Mouse (Mus musculus): ENCODE measurements around the gene Olfr263. TPM values are rescaled to one million over a fixed set of nuclear protein-coding genes. Genes with fewer than 3 reads are reported as not detected.
A peak's percentile ranks its signal among the peaks of the same experiment; 100 is the strongest.

Olfr263 gene
- polyA plus RNA-seq, 1 experiment from 2014 or later: not detected

DNA sequence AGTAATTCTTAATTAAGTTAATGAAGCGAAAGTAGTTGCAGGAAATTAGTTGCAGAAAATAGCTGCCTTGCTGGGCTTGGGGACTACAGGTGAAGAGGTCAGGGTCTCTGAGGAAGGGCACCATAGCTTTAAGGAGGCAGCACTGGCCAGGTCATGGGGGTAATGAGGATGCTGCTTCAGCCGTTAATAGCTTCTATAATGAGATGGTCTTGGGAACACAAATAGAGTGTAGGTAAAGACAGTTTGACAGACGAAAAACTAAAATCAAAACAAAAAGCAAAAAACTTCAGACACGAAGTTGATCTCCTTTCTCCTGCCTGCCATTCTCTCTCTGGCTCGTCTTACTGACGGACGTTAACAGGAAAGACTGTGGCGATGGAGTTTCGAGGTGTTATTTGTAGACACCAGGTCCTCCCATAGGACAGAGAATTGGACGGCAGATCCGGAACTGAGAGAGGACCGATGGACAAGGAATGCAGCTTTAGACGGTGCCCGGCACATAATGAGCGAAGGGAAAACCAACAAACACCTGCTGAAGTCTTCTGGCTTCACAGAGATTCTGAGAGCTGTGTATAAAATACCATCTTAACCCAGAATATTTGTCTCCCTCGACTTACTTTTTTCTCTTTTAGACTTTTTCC lies 39.1 kb downstream of the Olfr263 start:
- H3K4me2 ChIP-seq (ENCODE audit: low read length): peak overlapping the region; percentile 98
- H3K9me3 ChIP-seq (ENCODE audit: control insufficient read depth, low read length): no peaks in the 10 kb centered on the region
- H3K9ac ChIP-seq (ENCODE audit: low read depth, low read length): peak overlapping the region; percentile 61
- no peaks in the 10 kb centered on the region for H3K27me3 ChIP-seq (replicated peaks; ENCODE audit: control insufficient read depth, insufficient read depth, low read length)
- ATAC-seq: no peak
- under 1% methylated on average over 16 of the region's 16 CpGs for WGBS
- no peak overlapping the region for H3K27ac ChIP-seq (ENCODE audit: low read depth, low read length)
- peak overlapping the region; percentile 66 for H3K4me3 ChIP-seq (ENCODE audit: low read length)
- H3K36me3 ChIP-seq (ENCODE audit: control insufficient read depth, insufficient read depth, low read length): no peaks in the 10 kb centered on the region
- peaks cover 16% of the 10 kb centered on the region for H3K4me1 ChIP-seq (ENCODE audit: control insufficient read depth, insufficient read depth, low read depth, low read length)

DNA sequence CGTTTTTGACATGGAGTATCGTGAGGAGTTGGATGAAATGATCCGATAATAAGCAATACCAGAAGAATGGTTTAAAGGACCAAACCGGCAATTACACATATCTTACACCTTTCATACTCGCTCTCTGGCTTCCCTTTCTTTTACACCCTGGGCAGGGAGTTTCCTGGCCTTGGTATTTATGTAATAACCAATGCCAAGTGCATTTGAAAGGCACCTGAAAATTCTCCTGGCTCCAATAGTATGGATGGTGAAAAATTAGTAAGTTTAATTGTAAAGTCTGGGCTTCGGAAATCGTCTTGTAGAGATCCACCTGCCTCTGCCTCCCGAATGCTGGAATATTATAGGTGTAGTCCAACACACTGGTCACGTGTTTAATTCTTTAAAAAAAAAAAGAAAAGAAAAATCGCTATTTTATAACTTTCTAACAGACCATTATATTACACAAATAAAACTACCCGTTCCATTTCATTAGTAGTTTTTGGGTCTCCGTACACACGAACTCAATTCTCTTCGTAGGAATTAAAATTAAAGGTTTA lies 39.8 kb downstream of the Olfr263 start:
- no peaks in the 10 kb centered on the region for H3K27me3 ChIP-seq (replicated peaks; ENCODE audit: control insufficient read depth, insufficient read depth, low read length)
- H3K9ac ChIP-seq (ENCODE audit: low read depth, low read length): peak overlapping the region; percentile 61
- WGBS: 6% methylated on average over 14 of the region's 14 CpGs
- H3K4me3 ChIP-seq (ENCODE audit: low read length): peak overlapping the region; percentile 66
- peaks cover 16% of the 10 kb centered on the region for H3K4me1 ChIP-seq (ENCODE audit: control insufficient read depth, insufficient read depth, low read depth, low read length)
- no peak overlapping the region for H3K27ac ChIP-seq (ENCODE audit: low read depth, low read length)
- no peaks in the 10 kb centered on the region for H3K36me3 ChIP-seq (ENCODE audit: control insufficient read depth, insufficient read depth, low read length)
- peak overlapping the region; percentile 98 for H3K4me2 ChIP-seq (ENCODE audit: low read length)
- no peak for ATAC-seq
- no peaks in the 10 kb centered on the region for H3K9me3 ChIP-seq (ENCODE audit: control insufficient read depth, low read length)

GRCm38 (mm10) chr13:21169657-21170430 lies 40.4 kb downstream of the Olfr263 start:
- Histone ChIP-seq H3K4me2 (ENCODE audit: low read length) (peak overlapping the region; percentile 98), H3K9ac (ENCODE audit: low read depth, low read length) (peak overlapping the region; percentile 57), H3K4me3 (ENCODE audit: low read length) (peak overlapping the region; percentile 66), H3K36me3 (ENCODE audit: control insufficient read depth, insufficient read depth, low read length) (no peaks in the 10 kb centered on the region), H3K27me3 (replicated peaks; ENCODE audit: control insufficient read depth, insufficient read depth, low read length) (no peaks in the 10 kb centered on the region), H3K4me1 (ENCODE audit: control insufficient read depth, insufficient read depth, low read depth, low read length) (peaks cover 16% of the 10 kb centered on the region), H3K27ac (ENCODE audit: low read depth, low read length) (peak overlapping the region; percentile 72; the same call in 1 of the 2 replicates), H3K9me3 (ENCODE audit: control insufficient read depth, low read length) (no peaks in the 10 kb centered on the region)
- WGBS: under 1% methylated on average over 39 of the region's 39 CpGs
- peak; percentile 83 for ATAC-seq

DNA sequence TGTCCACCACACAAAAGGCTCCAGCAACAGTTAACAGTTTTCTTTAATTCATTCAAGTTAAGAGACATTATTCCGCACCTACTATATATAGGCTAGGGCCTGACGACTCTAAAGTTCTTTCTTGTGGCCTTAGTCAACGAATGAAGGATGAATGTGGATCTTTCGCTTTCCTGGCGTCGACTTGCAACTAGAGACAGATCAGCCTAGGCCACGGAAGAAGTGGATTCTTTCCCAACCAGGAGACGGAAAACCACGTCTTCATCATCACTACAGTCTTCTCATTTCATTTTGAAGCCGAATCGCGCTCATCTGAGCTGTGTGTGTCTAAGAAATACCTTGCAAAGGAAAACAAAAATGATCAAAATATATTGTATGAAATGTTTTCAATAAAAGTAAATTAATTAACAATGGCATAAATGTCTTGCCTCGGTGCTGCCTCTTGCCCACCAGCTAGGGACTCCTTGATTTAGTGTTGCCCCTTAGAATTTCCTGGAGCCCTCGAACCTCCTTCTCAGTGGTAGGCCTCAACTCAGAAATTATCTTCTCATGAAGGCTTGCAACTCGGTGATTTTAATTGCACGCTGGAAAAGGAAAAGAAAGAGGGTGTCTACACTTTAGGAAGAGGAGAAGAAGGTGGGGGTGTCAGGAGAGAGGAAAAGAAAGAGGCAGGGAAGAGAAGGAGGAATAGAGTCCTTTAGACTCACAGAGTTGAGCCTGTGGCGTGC lies 41.2 kb downstream of the Olfr263 start:
- H3K27me3 ChIP-seq (replicated peaks; ENCODE audit: control insufficient read depth, insufficient read depth, low read length): no peaks in the 10 kb centered on the region
- WGBS: 37% methylated on average over 17 of the region's 17 CpGs
- H3K9me3 ChIP-seq (ENCODE audit: control insufficient read depth, low read length): no peaks in the 10 kb centered on the region
- peak overlapping the region; percentile 66 for H3K4me3 ChIP-seq (ENCODE audit: low read length)
- H3K4me1 ChIP-seq (ENCODE audit: control insufficient read depth, insufficient read depth, low read depth, low read length): peaks cover 16% of the 10 kb centered on the region
- H3K9ac ChIP-seq (ENCODE audit: low read depth, low read length): peak overlapping the region; percentile 19; the same call in 1 of the 2 replicates
- ATAC-seq: no peak
- H3K4me2 ChIP-seq (ENCODE audit: low read length): peak overlapping the region; percentile 98
- no peaks in the 10 kb centered on the region for H3K36me3 ChIP-seq (ENCODE audit: control insufficient read depth, insufficient read depth, low read length)
- H3K27ac ChIP-seq (ENCODE audit: low read depth, low read length): no peak overlapping the region

DNA sequence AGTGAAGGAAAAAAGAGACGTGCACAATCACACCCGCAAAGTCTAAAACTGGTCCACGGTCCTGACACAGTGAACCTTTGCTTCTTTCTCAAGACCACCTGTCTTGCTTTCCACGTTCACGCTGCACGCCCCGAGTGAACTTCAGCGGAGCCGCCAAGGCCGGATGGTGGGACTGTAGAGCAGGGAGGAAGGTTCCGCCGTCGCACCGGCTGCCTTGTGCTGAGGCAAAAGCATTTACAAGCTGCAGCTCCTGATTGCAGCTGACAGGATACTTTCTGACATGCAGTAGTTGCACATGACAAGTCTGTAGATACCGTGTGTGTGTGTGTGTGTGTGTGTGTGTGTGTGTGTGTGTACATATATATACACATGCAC lies 41.7 kb downstream of the Olfr263 start:
- Histone ChIP-seq H3K4me3 (ENCODE audit: low read length) (peak overlapping the region; percentile 48), H3K4me1 (ENCODE audit: control insufficient read depth, insufficient read depth, low read depth, low read length) (peaks cover 16% of the 10 kb centered on the region), H3K27ac (ENCODE audit: low read depth, low read length) (no peak overlapping the region), H3K4me2 (ENCODE audit: low read length) (peak overlapping the region; percentile 63), H3K36me3 (ENCODE audit: control insufficient read depth, insufficient read depth, low read length) (no peaks in the 10 kb centered on the region), H3K9ac (ENCODE audit: low read depth, low read length) (peak overlapping the region; percentile 19; the same call in 1 of the 2 replicates), H3K27me3 (replicated peaks; ENCODE audit: control insufficient read depth, insufficient read depth, low read length) (no peaks in the 10 kb centered on the region), H3K9me3 (ENCODE audit: control insufficient read depth, low read length) (no peaks in the 10 kb centered on the region)
- ATAC-seq: no peak
- WGBS: 10% methylated on average over 15 of the region's 15 CpGs

DNA sequence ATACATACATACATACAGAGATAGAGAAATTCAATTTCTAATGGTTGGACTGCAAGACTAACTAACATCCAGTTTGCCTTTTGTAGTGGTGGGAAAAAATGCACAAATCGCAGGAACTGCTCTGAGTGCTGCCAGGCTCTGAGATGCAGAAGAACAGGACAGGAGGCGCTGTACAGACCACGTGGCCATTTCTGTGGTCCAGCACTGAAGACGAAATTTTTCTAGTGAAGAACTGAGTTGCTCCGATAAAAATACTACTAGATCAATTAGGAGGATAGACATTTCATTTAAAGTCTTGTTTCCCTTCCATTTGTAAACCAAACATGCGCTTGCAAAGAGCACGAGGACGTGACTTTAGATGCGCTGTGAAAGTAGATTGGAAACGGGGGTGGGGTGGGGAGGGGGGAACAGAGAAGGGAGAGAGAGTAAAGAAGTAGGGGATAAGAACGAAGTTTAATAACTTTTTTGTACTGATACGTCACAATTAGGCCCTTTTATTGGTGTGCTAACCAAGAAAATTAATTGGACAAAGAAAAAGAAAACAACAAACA lies 42.2 kb downstream of the Olfr263 start:
- Histone ChIP-seq H3K4me2 (ENCODE audit: low read length) (peak overlapping the region; percentile 63), H3K36me3 (ENCODE audit: control insufficient read depth, insufficient read depth, low read length) (no peaks in the 10 kb centered on the region), H3K4me1 (ENCODE audit: control insufficient read depth, insufficient read depth, low read depth, low read length) (peaks cover 13% of the 10 kb centered on the region), H3K4me3 (ENCODE audit: low read length) (peak overlapping the region; percentile 48), H3K27me3 (replicated peaks; ENCODE audit: control insufficient read depth, insufficient read depth, low read length) (no peaks in the 10 kb centered on the region), H3K9ac (ENCODE audit: low read depth, low read length) (peak overlapping the region; percentile 39; the same call in 1 of the 2 replicates), H3K9me3 (ENCODE audit: control insufficient read depth, low read length) (no peaks in the 10 kb centered on the region), H3K27ac (ENCODE audit: low read depth, low read length) (no peak overlapping the region)
- no peak for ATAC-seq
- under 1% methylated on average over 12 of the region's 12 CpGs for WGBS

- under 1% methylated on average over 16 of the region's 16 CpGs for WGBS
- Histone ChIP-seq H3K27ac (ENCODE audit: low read depth, low read length) (0 out of 2 replicates have a peak overlapping the region, but pooled peaks have one; percentile 3), H3K27me3 (replicated peaks; ENCODE audit: control insufficient read depth, insufficient read depth, low read length) (no peaks in the 10 kb centered on the region), H3K4me1 (ENCODE audit: control insufficient read depth, insufficient read depth, low read depth, low read length) (peaks cover 13% of the 10 kb centered on the region), H3K4me3 (ENCODE audit: low read length) (peak overlapping the region; percentile 48), H3K4me2 (ENCODE audit: low read length) (peak overlapping the region; percentile 63), H3K9me3 (ENCODE audit: control insufficient read depth, low read length) (no peaks in the 10 kb centered on the region), H3K9ac (ENCODE audit: low read depth, low read length) (peak overlapping the region; percentile 12; the same call in 1 of the 2 replicates), H3K36me3 (ENCODE audit: control insufficient read depth, insufficient read depth, low read length) (no peaks in the 10 kb centered on the region)
- ATAC-seq: peak; percentile 71
Measured at GRCm38 (mm10) chr13:21172241-21173027, 43.0 kb downstream of the Olfr263 start.

GRCm38 (mm10) chr13:21173072-21173471 lies 43.6 kb downstream of the Olfr263 start:
- Histone ChIP-seq H3K9me3 (ENCODE audit: control insufficient read depth, low read length) (no peaks in the 10 kb centered on the region), H3K36me3 (ENCODE audit: control insufficient read depth, insufficient read depth, low read length) (no peaks in the 10 kb centered on the region), H3K27ac (ENCODE audit: low read depth, low read length) (peak overlapping the region; percentile 31; the same call in 1 of the 2 replicates), H3K4me3 (ENCODE audit: low read length) (peak overlapping the region; percentile 40), H3K4me1 (ENCODE audit: control insufficient read depth, insufficient read depth, low read depth, low read length) (peaks cover 13% of the 10 kb centered on the region), H3K9ac (ENCODE audit: low read depth, low read length) (peak overlapping the region; percentile 50), H3K27me3 (replicated peaks; ENCODE audit: control insufficient read depth, insufficient read depth, low read length) (no peaks in the 10 kb centered on the region), H3K4me2 (ENCODE audit: low read length) (peak overlapping the region; percentile 63)
- no peak for ATAC-seq
- under 1% methylated on average over 11 of the region's 11 CpGs for WGBS
